Mouse (Mus musculus) brain, embryonic 18.5 days (tissue): ENCODE measurements around the gene Olfm2.

Source experiments
- DNase-seq: peaks from one replicate; pipeline ENCODE4 v3.0.0-alpha.2; 2012; ENCODE audit warnings: low read depth, low spot score

The Olfm2 gene

GRCm38 (mm10) chr9:20745129-20745966 lies 801 bp downstream of the Olfm2 start:
- no peak for DNase-seq

DNA sequence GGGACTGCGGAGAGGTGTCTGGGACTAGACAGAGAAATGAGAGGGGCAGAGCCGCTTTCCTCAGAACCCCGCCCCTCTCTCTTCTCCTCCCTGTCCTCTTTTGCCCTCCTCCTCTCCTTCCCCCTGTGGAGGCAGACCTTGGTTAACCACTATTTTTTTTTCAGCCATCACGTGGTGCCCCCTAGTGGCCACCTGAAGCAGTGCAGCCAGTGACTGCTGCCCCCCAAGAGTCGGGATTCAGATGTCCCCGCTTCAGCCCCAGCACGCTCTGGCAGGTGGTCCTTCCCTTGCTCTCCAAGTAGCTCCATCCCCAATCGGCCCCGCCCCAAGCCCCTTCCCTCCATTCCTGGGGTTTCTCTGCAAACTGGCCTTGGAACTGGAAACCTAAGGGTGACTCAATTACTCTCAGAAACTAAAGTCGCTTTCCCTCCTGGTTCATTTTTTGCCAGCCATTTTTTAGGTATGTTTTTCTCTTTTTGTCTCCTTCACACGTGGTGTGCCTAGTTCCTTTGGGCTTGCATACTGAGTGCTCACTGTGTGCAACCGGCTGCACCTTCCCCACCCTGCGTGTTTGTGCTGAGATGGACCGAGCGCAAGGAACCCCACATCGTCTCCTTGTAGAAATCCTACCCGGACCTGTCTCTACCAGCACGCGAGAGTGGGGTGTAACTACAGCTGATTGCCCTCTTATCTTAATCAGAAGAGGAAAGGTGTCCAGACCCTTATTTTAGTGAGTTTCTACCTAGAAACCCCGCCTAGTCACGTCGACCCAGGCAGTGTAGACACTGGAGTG lies 2.0 kb downstream of the Olfm2 start:
- no peak for DNase-seq

GRCm38 (mm10) chr9:20740407-20740806 lies 5.7 kb downstream of the Olfm2 start:
- DNase-seq = no peak

GRCm38 (mm10) chr9:20738251-20738999 lies 7.7 kb downstream of the Olfm2 start:
- no peak for DNase-seq

GRCm38 (mm10) chr9:20737227-20737626 lies 8.9 kb downstream of the Olfm2 start:
- no peak for DNase-seq

- DNase-seq = no peak
These were observed 11.5 kb downstream of the Olfm2 start for GRCm38 (mm10) chr9:20734692-20735091.

GRCm38 (mm10) chr9:20731797-20732196 lies 14.4 kb downstream of the Olfm2 start:
- DNase-seq = no peak

DNA sequence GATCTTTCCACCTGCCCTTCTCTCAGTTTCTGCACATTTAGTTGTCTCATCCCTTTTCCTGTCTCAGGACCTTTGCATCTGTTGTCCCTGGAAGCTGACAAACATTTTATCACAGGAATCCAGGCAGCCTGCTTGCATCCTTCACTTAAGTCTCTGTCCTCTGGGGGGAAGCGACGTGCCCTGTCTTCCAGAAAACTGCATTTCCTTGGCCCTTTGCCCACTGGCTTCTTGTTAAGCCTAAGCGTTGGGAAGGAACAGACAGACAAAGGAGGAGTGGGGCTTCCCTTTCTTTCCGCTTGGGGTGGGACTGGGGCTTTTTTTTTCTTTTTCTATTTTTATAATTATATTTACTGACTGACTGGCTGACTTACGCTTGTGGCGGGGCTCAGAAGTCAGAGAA lies 16.7 kb downstream of the Olfm2 start:
- DNase-seq = no peak

DNA sequence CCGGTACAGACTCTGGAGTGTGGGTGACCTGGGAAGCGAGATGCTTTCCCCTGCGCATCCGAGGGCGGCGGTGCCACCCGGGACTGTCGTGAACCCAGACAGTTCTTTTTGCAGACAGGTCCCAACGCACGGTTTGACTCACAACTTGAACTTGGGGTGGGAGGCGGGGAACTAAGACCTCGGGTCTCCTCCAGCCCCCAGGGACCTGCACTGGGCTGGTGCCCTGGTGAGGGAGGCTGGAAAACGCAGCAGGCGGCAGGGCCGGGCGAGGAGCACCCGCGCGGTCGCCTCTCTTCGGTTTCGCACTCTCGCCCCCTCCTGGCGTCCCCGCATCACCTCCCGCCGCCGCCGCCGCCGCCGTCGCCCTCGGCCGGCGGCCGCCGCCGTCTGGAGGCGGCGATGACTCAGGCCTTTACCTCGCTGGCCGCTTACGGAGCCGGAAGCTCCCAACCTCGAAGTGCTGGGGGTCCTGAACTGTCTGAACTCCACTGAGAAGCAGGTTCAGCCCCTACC lies 18.5 kb downstream of the Olfm2 start:
- DNase-seq = no peak

- no peak for DNase-seq
These were observed 19.1 kb downstream of the Olfm2 start for GRCm38 (mm10) chr9:20726859-20727600.

DNA sequence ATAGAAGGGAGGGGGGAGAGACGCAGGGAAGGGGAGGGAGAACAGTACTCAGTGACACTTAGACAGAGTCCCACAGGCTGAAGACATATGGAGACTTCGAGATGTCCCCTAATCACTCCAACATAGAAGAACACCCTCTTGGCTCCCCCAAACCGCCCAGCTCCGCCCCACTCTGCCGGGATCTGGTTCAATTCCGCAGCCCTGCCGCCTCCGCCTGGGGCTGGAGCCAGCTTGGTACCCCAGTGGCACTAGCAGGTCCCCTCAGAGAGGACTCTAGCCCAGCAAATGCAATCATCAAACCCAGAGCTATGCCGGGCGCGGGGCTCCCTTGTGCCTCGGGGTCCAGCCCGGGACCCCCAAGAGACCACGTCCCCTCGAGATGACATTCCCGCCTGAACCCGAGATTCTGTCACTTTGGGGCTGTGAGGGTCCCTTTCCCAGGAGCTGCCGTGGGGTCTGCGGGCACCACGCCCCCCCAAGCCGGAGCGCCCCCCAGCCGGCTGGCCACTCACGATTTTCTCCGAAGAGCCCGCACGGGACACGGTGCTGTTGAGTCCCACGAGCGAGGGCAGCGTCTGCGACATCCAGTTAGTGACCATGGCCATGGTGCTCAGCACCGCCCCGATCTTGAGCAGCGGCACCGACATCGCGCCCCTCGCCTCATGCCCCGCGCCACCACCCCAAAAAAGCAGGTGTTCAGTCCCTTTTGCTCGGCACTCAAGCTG lies 19.9 kb downstream of the Olfm2 start:
- no peak for DNase-seq

GRCm38 (mm10) chr9:20721582-20721981 lies 24.6 kb downstream of the Olfm2 start:
- no peak for DNase-seq

- DNase-seq = no peak
These were observed 30.8 kb downstream of the Olfm2 start for GRCm38 (mm10) chr9:20715332-20715731.

GRCm38 (mm10) chr9:20713478-20713987 lies 32.6 kb downstream of the Olfm2 start:
- DNase-seq = no peak

- DNase-seq = no peak
These were observed 33.1 kb downstream of the Olfm2 start for GRCm38 (mm10) chr9:20712934-20713477.

GRCm38 (mm10) chr9:20710471-20710870 lies 35.7 kb downstream of the Olfm2 start:
- no peak for DNase-seq

DNA sequence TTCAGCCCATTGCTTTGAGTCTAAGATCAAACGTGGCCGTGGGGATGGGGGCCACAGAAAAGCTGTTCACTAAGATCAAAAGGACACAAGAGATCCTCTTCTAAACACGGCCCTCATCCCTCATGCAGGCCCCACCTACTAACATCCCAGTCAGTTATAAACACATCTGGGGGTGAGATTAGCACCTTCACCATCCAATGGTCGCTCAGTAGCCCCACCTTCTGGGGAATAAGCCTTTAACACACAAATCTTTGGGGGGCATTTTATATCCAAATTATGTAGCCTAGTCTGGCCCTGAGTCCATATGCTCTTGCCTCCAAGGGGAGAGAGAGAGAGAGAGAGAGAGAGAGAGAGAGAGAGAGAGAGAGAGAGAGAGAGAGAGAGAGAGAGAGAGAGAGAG lies 40.2 kb downstream of the Olfm2 start:
- DNase-seq = no peak

GRCm38 (mm10) chr9:20705420-20705819 lies 40.7 kb downstream of the Olfm2 start:
- DNase-seq = no peak

- DNase-seq = no peak
These were observed 42.2 kb downstream of the Olfm2 start for GRCm38 (mm10) chr9:20703832-20704380.

DNA sequence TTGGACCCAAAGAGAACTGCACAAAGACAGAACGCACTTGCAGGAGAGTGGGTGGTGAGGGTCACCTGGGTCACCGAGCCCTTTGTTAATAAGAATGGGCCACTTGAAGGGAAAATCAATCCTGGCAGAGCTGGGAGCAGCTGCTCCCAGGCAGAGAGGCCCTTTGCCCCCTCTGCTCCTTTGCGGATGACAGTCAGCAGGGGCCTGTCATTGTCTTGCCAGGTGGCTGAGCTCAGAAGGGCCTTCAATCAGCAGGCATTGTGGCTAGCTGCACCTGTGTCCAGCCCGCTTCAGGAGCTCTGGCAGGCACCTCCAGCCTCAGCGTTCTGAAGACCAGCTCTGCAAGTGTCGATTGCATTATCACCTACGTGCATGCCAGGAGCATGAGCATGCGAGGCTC lies 48.7 kb downstream of the Olfm2 start:
- no peak for DNase-seq
